In the genomic region with DNA sequence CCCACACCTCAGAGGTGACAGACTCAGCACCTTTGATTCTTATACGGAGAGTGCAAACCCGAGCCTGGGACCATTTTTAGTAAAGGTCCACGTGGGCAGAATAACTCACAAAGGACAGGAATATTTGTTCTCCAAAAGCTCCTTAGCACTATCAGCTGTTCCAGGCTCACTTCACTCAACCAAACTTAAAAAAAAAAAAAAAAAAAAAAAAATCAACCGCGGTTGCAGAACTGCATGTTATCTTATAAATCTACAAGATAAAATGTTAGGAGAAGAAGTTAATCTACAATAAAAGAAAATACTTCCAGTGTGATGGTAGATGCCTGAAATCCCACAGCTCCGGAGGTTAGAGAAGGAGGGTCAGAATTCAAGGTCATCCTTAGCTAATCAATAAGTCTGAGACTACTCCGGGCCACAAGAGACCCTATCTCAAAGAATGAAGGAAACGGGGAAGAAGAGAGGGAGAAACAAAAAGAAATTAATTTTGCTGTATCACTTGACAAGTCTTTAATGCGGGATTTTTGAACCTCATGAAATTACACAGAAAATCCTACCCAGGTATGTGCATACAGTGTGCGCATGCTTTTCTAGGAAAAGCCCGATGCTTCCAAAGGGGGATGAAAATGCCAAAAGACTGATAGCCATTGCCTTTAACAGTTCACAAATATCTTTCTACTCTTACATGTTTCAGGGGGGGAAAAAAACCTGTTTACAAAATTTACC, we compare ENCODE assay signal across 9 mouse cellular contexts. TPM values are rescaled to one million over a fixed set of nuclear protein-coding genes. Genes with fewer than 3 reads are reported as not detected.
DNase-seq lines count a peak whose midpoint lies in the region; ATAC-seq lines count a peak whose summit lies in the region.
"Had no signal": no experiment of that assay in that cellular context is flagged by ENCODE, and none has a peak within 500 bp of the region (broad histone marks: within the 10 kb centered on the region; RNA-seq: fewer than 3 reads in every experiment).

No protein-coding gene starts in this region.

- peaks cover 25% of the 10 kb centered on the region for H3K4me1 ChIP-seq in lung, embryonic 16.5 days (replicated peaks; ENCODE audit: control insufficient read depth, insufficient read depth, low read length)
- H3K4me1 ChIP-seq in forebrain, embryonic 14.5 days (ENCODE audit: control insufficient read depth, insufficient read depth, low read length) = peaks cover 10% of the 10 kb centered on the region
- H3K4me1 ChIP-seq in liver, embryonic 11.5 days (replicated peaks; ENCODE audit: control insufficient read depth, insufficient read depth, low read length) = peaks cover 11% of the 10 kb centered on the region
- H3K4me1 ChIP-seq in stomach, embryonic 16.5 days (ENCODE audit: control insufficient read depth, insufficient read depth, low read length) = peaks cover 19% of the 10 kb centered on the region

- no peaks in the 10 kb centered on the region for H3K27me3 ChIP-seq in lung, embryonic 16.5 days (ENCODE audit: control insufficient read depth, insufficient read depth, low read depth, low read length)
- no peaks in the 10 kb centered on the region for H3K27me3 ChIP-seq in forebrain, embryonic 14.5 days (replicated peaks; ENCODE audit: control insufficient read depth, insufficient read depth, low read length)
- H3K27me3 ChIP-seq in liver, embryonic 11.5 days (replicated peaks; ENCODE audit: control insufficient read depth, insufficient read depth, low read length) = no peaks in the 10 kb centered on the region
- no peaks in the 10 kb centered on the region for H3K27me3 ChIP-seq in stomach, embryonic 16.5 days (ENCODE audit: control insufficient read depth, insufficient read depth, low read length)

- no peak overlapping the region for H3K27ac ChIP-seq in lung, embryonic 16.5 days (ENCODE audit: low read length)
- H3K27ac ChIP-seq in forebrain, embryonic 14.5 days (ENCODE audit: low read depth, low read length) = no peak overlapping the region
- H3K27ac ChIP-seq in liver, embryonic 11.5 days (ENCODE audit: low read depth, low read length) = no peak overlapping the region
- no peak overlapping the region for H3K27ac ChIP-seq in stomach, embryonic 16.5 days (ENCODE audit: low read length)

- DNase-seq in lung, postnatal 14 days = no peak
- DNase-seq in forebrain, embryonic 14.5 days (ENCODE audit: low spot score) = no peak
- DNase-seq in liver, embryonic 11.5 days (ENCODE audit: low spot score) = no peak
- DNase-seq in right cerebral cortex, postnatal 4 days = no peak
- DNase-seq in thymus, postnatal 36 days = no peak
- DNase-seq: adrenal gland, postnatal 14 days; thymus, postnatal 14 days had no signal

- H3K4me2 ChIP-seq in lung, embryonic 16.5 days (ENCODE audit: low read depth, low read length) = peak overlapping the region; percentile 60
- H3K4me2 ChIP-seq in forebrain, embryonic 14.5 days (ENCODE audit: low read length) = peak overlapping the region; percentile 54
- peak overlapping the region; percentile 75 for H3K4me2 ChIP-seq in liver, embryonic 11.5 days
- peak overlapping the region; percentile 72 for H3K4me2 ChIP-seq in stomach, embryonic 16.5 days (ENCODE audit: low read depth, low read length)

- WGBS in lung, embryonic 16.5 days = 23% methylated on average over 11 of the region's 11 CpGs
- 83% methylated on average over 11 of the region's 11 CpGs for WGBS in forebrain, embryonic 14.5 days
- WGBS in liver, embryonic 11.5 days = 45% methylated on average over 11 of the region's 11 CpGs
- WGBS in stomach, embryonic 16.5 days = 21% methylated on average over 11 of the region's 11 CpGs

- no peaks in the 10 kb centered on the region for H3K9me3 ChIP-seq in lung, embryonic 16.5 days (ENCODE audit: control insufficient read depth, low read length)
- H3K9me3 ChIP-seq in forebrain, embryonic 14.5 days (replicated peaks; ENCODE audit: control insufficient read depth, low read length) = no peaks in the 10 kb centered on the region
- H3K9me3 ChIP-seq in liver, embryonic 11.5 days (ENCODE audit: control insufficient read depth, low read length) = no peaks in the 10 kb centered on the region
- no peaks in the 10 kb centered on the region for H3K9me3 ChIP-seq in stomach, embryonic 16.5 days (replicated peaks; ENCODE audit: control insufficient read depth, low read length)

- peak overlapping the region; percentile 55 for H3K9ac ChIP-seq in lung, embryonic 16.5 days (ENCODE audit: low read length)
- H3K9ac ChIP-seq in forebrain, embryonic 14.5 days (ENCODE audit: low read length) = peak overlapping the region; percentile 36; the same call in 1 of the 2 replicates
- H3K9ac ChIP-seq in liver, embryonic 11.5 days (ENCODE audit: low read depth, low read length) = peak overlapping the region; percentile 44; the same call in 1 of the 2 replicates
- peak overlapping the region; percentile 63 for H3K9ac ChIP-seq in stomach, embryonic 16.5 days (ENCODE audit: low read length)

- peaks cover 12% of the 10 kb centered on the region for H3K36me3 ChIP-seq in lung, embryonic 16.5 days (ENCODE audit: control insufficient read depth, insufficient read depth, low read length)
- peaks cover 18% of the 10 kb centered on the region for H3K36me3 ChIP-seq in forebrain, embryonic 14.5 days (ENCODE audit: control insufficient read depth, insufficient read depth, low read length)
- H3K36me3 ChIP-seq in liver, embryonic 11.5 days (ENCODE audit: control insufficient read depth, insufficient read depth, low read length) = peaks cover 9% of the 10 kb centered on the region; the same call in 1 of the 2 replicates
- H3K36me3 ChIP-seq in stomach, embryonic 16.5 days (ENCODE audit: control insufficient read depth, insufficient read depth, low read length) = 0 out of 2 replicates have a peak, but pooled peaks cover 3% of the 10 kb centered on the region

- no peak for ATAC-seq in lung, embryonic 16.5 days (ENCODE audit: low read depth)
- no peak for ATAC-seq in forebrain, embryonic 14.5 days
- ATAC-seq in liver, embryonic 11.5 days (replicated peaks; ENCODE audit: low FRiP score) = no peak
- ATAC-seq in stomach, embryonic 16.5 days (ENCODE audit: insufficient read depth, low FRiP score) = no peak

- peak overlapping the region; percentile 97 for H3K4me3 ChIP-seq in lung, embryonic 16.5 days (ENCODE audit: low read length)
- peak overlapping the region; percentile 90; the same call in 1 of the 2 replicates for H3K4me3 ChIP-seq in forebrain, embryonic 14.5 days (ENCODE audit: low read depth, low read length)
- H3K4me3 ChIP-seq in liver, embryonic 11.5 days (ENCODE audit: low read depth, low read length) = peak overlapping the region; percentile 95
- H3K4me3 ChIP-seq in stomach, embryonic 16.5 days (replicated peaks; ENCODE audit: low read length) = peak overlapping the region; percentile 71

RNA-seq across cellular contexts. Expression of gene Sec31a, which starts 1.4 kb away (rescaled TPM):
- 156 and 161 TPM in 2 replicates for polyA plus RNA-seq in lung, embryonic 16.5 days (2015; fragmentation: Nextera tagmentation; extraction: Ambion mirVana)
- polyA plus RNA-seq in forebrain, embryonic 14.5 days (2014; fragmentation: Nextera tagmentation; extraction: Ambion mirVana) = 64.5 and 71.3 TPM in 2 replicates
- polyA plus RNA-seq in liver, embryonic 11.5 days (2014; fragmentation: Nextera tagmentation; extraction: Ambion mirVana) = 125 and 131 TPM in 2 replicates
- polyA plus RNA-seq in stomach, embryonic 16.5 days (2015; fragmentation: Nextera tagmentation; extraction: Ambion mirVana) = 189 and 205 TPM in 2 replicates
